Comparison of ENCODE assay signal across 8 mouse cellular contexts in the genomic region with DNA sequence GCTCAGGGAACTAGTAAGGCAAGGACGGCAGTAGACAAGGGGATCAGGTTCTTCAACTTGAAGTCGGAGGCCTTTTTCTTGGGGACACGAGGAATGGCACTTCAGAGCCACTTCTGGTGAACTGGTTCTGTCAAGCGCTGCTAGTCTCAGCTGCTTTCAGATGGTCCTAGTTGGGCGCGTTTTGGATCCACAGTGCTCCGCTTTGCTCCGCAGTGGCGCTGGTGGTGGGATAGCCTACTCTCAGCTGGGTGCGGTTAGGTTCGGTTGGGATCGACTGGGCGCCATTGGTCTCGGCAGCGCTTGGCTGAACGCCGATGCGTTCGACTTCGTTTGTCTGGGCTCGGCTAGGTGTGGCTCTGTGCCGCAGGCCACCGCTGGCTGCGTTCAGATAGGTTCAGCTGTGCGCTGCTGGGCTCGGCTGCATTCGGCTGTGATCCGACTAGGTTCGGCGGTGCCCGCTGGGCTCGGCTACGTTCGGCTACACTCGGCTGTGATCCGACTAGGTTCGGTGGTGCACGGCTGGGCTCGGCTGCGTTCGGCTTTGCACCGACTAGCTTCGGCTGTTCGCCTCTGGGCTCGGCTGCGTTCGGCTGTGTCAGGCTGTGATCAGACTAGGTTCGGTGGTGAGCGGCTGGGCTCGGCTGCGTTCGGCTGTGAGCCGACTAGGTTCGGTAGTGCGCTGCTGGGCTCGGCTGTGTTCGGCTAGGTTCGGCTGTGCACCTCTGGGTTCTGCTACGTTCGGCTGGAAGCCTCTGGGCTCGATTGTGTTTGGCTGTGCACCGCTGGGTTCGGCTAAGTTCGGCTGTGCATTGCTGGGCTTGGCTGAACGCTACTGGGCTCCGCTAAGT. TPM values are rescaled to one million over a fixed set of nuclear protein-coding genes. Genes with fewer than 3 reads are reported as not detected.
DNase-seq lines count a peak whose midpoint lies in the region; ATAC-seq lines count a peak whose summit lies in the region.

No protein-coding gene starts in this region.

- no peaks in the 10 kb centered on the region for H3K9me3 ChIP-seq in embryonic facial prominence, embryonic 14.5 days (ENCODE audit: control insufficient read depth, low read length)
- no peaks in the 10 kb centered on the region for H3K9me3 ChIP-seq in limb, embryonic 15.5 days

- no peaks in the 10 kb centered on the region for H3K27me3 ChIP-seq in embryonic facial prominence, embryonic 14.5 days (replicated peaks; ENCODE audit: control insufficient read depth, insufficient read depth, low read length)
- H3K27me3 ChIP-seq in limb, embryonic 15.5 days: 0 out of 2 replicates have a peak, but pooled peaks cover 2% of the 10 kb centered on the region

- H3K36me3 ChIP-seq in embryonic facial prominence, embryonic 14.5 days (ENCODE audit: control insufficient read depth, insufficient read depth, low read length): 0 out of 2 replicates have a peak, but pooled peaks cover 2% of the 10 kb centered on the region
- no peaks in the 10 kb centered on the region for H3K36me3 ChIP-seq in limb, embryonic 15.5 days

- H3K4me1 ChIP-seq in embryonic facial prominence, embryonic 14.5 days (ENCODE audit: control insufficient read depth, insufficient read depth, low read length): 0 out of 2 replicates have a peak, but pooled peaks cover 3% of the 10 kb centered on the region
- H3K4me1 ChIP-seq in limb, embryonic 15.5 days: no peaks in the 10 kb centered on the region; the same call in 1 of the 2 replicates

- 33% methylated on average over 45 of the region's 66 CpGs for WGBS in embryonic facial prominence, embryonic 14.5 days
- 19% methylated on average over 66 of the region's 66 CpGs for WGBS in limb, embryonic 15.5 days

- peak overlapping the region; percentile 58 for H3K4me3 ChIP-seq in embryonic facial prominence, embryonic 14.5 days (ENCODE audit: low read depth, low read length)
- peak overlapping the region; percentile 63 for H3K4me3 ChIP-seq in limb, embryonic 15.5 days

- ATAC-seq in embryonic facial prominence, embryonic 14.5 days (ENCODE audit: low read depth): peak; percentile 95
- peak; percentile 96 for ATAC-seq in limb, embryonic 15.5 days (ENCODE audit: insufficient number of reproducible peaks, low FRiP score, low TSS enrichment, low read depth)

- peak; percentile 81 for DNase-seq in 3T3-L1 (ENCODE audit: low read depth, low spot score)
- DNase-seq in adrenal gland, postnatal 4 days (ENCODE audit: low spot score in 2 of 2): peak; percentile 79 to 83
- peak; percentile 94 for DNase-seq in embryonic facial prominence, embryonic 14.5 days (ENCODE audit: low spot score)
- DNase-seq in heart, adult 8-10 months (ENCODE audit: low spot score): peak; percentile 93
- peak; percentile 99 for DNase-seq in kidney, adult 9 months
- DNase-seq in monocyte, adult 2 months (ENCODE audit: low read depth in 1 of 2, low spot score in 2 of 2): peak; percentile 67 to 85
- DNase-seq in spleen, postnatal 36 days (ENCODE audit: low spot score in 2 of 2): peak; percentile 84 to 87

- peak overlapping the region; percentile 96 for H3K27ac ChIP-seq in embryonic facial prominence, embryonic 14.5 days (replicated peaks; ENCODE audit: low read depth, low read length)
- H3K27ac ChIP-seq in limb, embryonic 15.5 days: peak overlapping the region; percentile 97

- peak overlapping the region; percentile 76 for H3K9ac ChIP-seq in embryonic facial prominence, embryonic 14.5 days (ENCODE audit: low read depth, low read length)
- peak overlapping the region; percentile 63 for H3K9ac ChIP-seq in limb, embryonic 15.5 days

- peak overlapping the region; percentile 56 for H3K4me2 ChIP-seq in embryonic facial prominence, embryonic 14.5 days (ENCODE audit: low read depth, low read length)
- peak overlapping the region; percentile 50 for H3K4me2 ChIP-seq in limb, embryonic 15.5 days

RNA-seq across cellular contexts. Expression of a gene that starts 0.8 kb away (rescaled TPM):
- 10 to 100 TPM; 42.3 to 42.8 TPM for total RNA-seq in adrenal gland, postnatal 4 days (2021)
- 19.6 and 21.7 TPM in 2 replicates for polyA plus RNA-seq in embryonic facial prominence, embryonic 14.5 days (2014; fragmentation: Nextera tagmentation; extraction: Ambion mirVana)
- 10 to 100 TPM; 17.3 to 21.6 (median 19.3) TPM for total RNA-seq in heart, adult 8-10 months (2022)
- polyA plus RNA-seq in limb, embryonic 15.5 days (2015; fragmentation: Nextera tagmentation; extraction: Ambion mirVana): 19.3 and 21.0 TPM in 2 replicates

RNA-seq across cellular contexts. Expression of a gene that starts 46.1 kb away (rescaled TPM):
- 10 to 100 TPM; 16.7 to 19.7 TPM for total RNA-seq in adrenal gland, postnatal 4 days (2021)
- polyA plus RNA-seq in embryonic facial prominence, embryonic 14.5 days (2014; fragmentation: Nextera tagmentation; extraction: Ambion mirVana): 16.8 and 20.1 TPM in 2 replicates
- total RNA-seq in heart, adult 8-10 months (2022): 1 to 10 TPM; 4.8 to 6.0 (median 5.3) TPM
- polyA plus RNA-seq in limb, embryonic 15.5 days (2015; fragmentation: Nextera tagmentation; extraction: Ambion mirVana): 26.3 and 28.4 TPM in 2 replicates

Comparison
In these comparisons a context has a peak if more than half of its experiments do, and no peak if none do; other contexts are left out.
1. Peak in every context shown above with its lines: DNase-seq, ATAC-seq, H3K4me3 ChIP-seq and H3K27ac ChIP-seq.